Comparison of ENCODE assay signal across 14 mouse cellular contexts in the genomic region with DNA sequence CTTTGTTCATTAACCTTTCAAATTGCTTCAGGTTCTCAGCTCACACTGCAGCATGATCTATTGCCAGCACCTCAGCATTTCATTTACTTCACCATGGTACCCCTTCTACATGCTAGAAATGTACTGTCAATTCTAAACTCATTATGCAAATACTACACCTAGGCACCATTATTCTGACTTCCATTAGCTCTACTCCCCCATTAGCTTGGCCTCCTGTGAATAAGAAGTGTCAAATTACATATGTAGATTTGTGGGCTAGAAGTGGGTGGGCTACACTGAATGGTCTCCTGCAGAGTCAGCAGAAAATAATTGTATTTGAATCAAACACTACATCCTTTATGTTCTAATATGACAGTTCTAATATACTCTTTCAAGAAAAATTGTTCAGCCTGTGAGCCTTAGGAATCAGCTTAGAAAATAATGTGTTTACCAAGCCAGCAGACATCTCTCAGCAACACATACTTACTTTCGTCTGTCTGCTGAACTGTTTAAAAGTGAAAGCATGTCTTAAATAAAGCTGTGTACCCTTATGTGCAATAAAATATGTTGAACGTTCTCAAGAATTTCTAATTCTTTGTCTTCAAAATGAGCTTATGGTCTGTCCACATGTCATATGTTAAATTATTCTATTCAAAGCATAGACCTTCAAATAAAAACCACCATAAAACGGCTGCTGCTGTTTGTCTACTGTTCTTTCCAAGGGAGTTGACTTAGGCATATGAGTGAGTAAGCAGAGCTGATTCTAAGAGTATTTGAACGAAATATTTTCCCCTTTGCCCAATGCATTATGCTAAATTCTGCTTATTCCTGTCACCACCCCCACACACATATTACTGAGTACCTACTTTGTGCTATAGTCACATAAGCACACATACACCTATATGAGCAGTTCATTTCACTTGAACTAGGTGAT.
A peak's percentile ranks its signal among the peaks of the same experiment; 100 is the strongest.
DNase-seq lines count a peak whose midpoint lies in the region; ATAC-seq lines count a peak whose summit lies in the region.
"Had no signal": no experiment of that assay in that cellular context is flagged by ENCODE, and none has a peak within 500 bp of the region (broad histone marks: within the 10 kb centered on the region; RNA-seq: fewer than 3 reads in every experiment).

No protein-coding gene starts in this region.

- H3K27me3 ChIP-seq in hindbrain, embryonic 16.5 days (replicated peaks; ENCODE audit: control insufficient read depth, insufficient read depth, low read length), result no peaks in the 10 kb centered on the region
- H3K27me3 ChIP-seq in neural tube, embryonic 13.5 days, result no peaks in the 10 kb centered on the region

- H3K36me3 ChIP-seq in hindbrain, embryonic 16.5 days (ENCODE audit: control insufficient read depth, insufficient read depth, low read length), result no peaks in the 10 kb centered on the region
- H3K36me3 ChIP-seq in neural tube, embryonic 13.5 days, result no peaks in the 10 kb centered on the region

- H3K9ac ChIP-seq in hindbrain, embryonic 16.5 days (ENCODE audit: low read depth, low read length), result no peak overlapping the region
- no peak overlapping the region for H3K9ac ChIP-seq in neural tube, embryonic 13.5 days

- peaks cover 3% of the 10 kb centered on the region for H3K4me1 ChIP-seq in hindbrain, embryonic 16.5 days (ENCODE audit: control insufficient read depth, insufficient read depth, low read depth, low read length)
- peaks cover 18% of the 10 kb centered on the region for H3K4me1 ChIP-seq in neural tube, embryonic 13.5 days (replicated peaks)

- no peak overlapping the region for H3K4me2 ChIP-seq in hindbrain, embryonic 16.5 days (ENCODE audit: low read length)
- peak overlapping the region; percentile 13; the same call in 1 of the 2 replicates for H3K4me2 ChIP-seq in neural tube, embryonic 13.5 days

- peak; percentile 95 for ATAC-seq in hindbrain, embryonic 16.5 days
- ATAC-seq in neural tube, embryonic 13.5 days (ENCODE audit: low read depth), result peak; percentile 98
- ATAC-seq: inflammation-experienced regulatory T-cells, adult 6 months had no signal

- H3K27ac ChIP-seq in hindbrain, embryonic 16.5 days (ENCODE audit: low read depth, low read length), result no peak overlapping the region
- peak overlapping the region; percentile 70 for H3K27ac ChIP-seq in neural tube, embryonic 13.5 days (replicated peaks)

- H3K4me3 ChIP-seq in hindbrain, embryonic 16.5 days (ENCODE audit: low read length), result no peak overlapping the region
- H3K4me3 ChIP-seq in neural tube, embryonic 13.5 days, result no peak overlapping the region
- H3K4me3 ChIP-seq: erythroblast, embryonic 14.5 days had no signal

- 37% methylated on average over 4 of the region's 4 CpGs for WGBS in hindbrain, embryonic 16.5 days
- 31% methylated on average over 4 of the region's 4 CpGs for WGBS in neural tube, embryonic 13.5 days

- DNase-seq in embryo, embryonic 10 days (ENCODE audit: low spot score), result peak; percentile 9
- no peak for DNase-seq in embryo, embryonic 10.5 days (ENCODE audit: low spot score)
- peak; percentile 27 for DNase-seq in lung, postnatal 10 days
- DNase-seq in lung, postnatal 25 days (ENCODE audit: low spot score), result no peak
- no peak for DNase-seq in MN1 (ENCODE audit: low spot score)
- no peak for DNase-seq in gastrocnemius, postnatal 14 days
- DNase-seq: adrenal gland, postnatal 10 days; cerebellum, adult 2 months; layer of hippocampus, adult 9-11 months; thymus, postnatal 4 days had no signal

- H3K9me3 ChIP-seq in hindbrain, embryonic 16.5 days (ENCODE audit: control insufficient read depth, low read length), result no peaks in the 10 kb centered on the region
- no peaks in the 10 kb centered on the region for H3K9me3 ChIP-seq in neural tube, embryonic 13.5 days

- intact Hi-C loops in gastrocnemius, postnatal 14 days (cut with DNase I; ENCODE audit: low total_unique reads), result no loop called here

Comparison
In these comparisons a context has a peak if more than half of its experiments do, and no peak if none do; other contexts are left out.
1. DNase-seq: peak in embryo, embryonic 10 days (single experiment) and lung, postnatal 10 days (single experiment); none in embryo, embryonic 10.5 days (single experiment), lung, postnatal 25 days (single experiment), MN1 (single experiment) and gastrocnemius, postnatal 14 days (single experiment).